Mouse (Mus musculus): Measurements from ENCODE around the gene Zfp704.

DNA sequence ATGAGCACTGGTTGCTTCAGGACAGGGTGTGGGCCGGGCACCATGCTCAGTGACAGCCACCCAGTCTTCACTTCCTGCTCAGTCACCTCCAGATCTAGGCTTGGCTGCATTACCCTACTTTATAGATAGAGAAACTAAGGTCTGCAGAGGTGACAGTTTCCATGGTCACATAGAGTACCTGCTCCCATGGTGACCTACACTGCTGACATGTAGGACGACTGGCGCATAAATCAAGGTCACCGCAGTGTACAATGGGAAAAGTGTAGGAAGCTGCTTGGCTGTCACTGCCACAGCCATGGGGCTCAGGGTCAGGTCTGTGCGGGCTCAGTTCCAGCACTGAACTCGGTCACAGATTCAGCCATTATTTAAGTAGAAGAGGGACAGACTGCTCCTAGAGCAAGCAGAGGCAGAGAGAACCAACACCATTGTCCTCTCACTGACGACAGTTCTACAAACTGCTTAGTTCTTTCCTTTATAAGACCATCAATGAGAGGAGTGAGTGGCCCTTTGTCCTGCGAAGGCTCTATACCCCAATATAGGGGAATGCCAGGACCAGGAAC, 109.8 kb downstream of the Zfp704 start:
- TF ChIP-seq POLR2A (IDR thresholded peaks at IDR 0.05; ENCODE audit: insufficient read length, low read depth): no peak
- TF ChIP-seq USF1 (IDR thresholded peaks at IDR 0.05; ENCODE audit: low read depth): no peak
- no peak for TF ChIP-seq MYOG (IDR thresholded peaks at IDR 0.05; ENCODE audit: control insufficient read depth in 1 of 3, insufficient read depth in 1 of 3, insufficient read length in 2 of 3, low read depth in 2 of 3)
- TF ChIP-seq MAX (IDR thresholded peaks at IDR 0.05; ENCODE audit: low read depth): no peak
- no peak for TF ChIP-seq MYOD1 (IDR thresholded peaks at IDR 0.05; ENCODE audit: control insufficient read depth in 1 of 3, insufficient read length in 2 of 3, low read depth in 2 of 3)
- no peak for TF ChIP-seq REST (IDR thresholded peaks at IDR 0.05; ENCODE audit: insufficient read depth, insufficient read length)
- no peak for TF ChIP-seq E2F4 (IDR thresholded peaks at IDR 0.05; ENCODE audit: insufficient read depth)
- no peak for TF ChIP-seq POLR2AphosphoS2 (IDR thresholded peaks at IDR 0.05; ENCODE audit: insufficient read length, low read depth)
- no peak for TF ChIP-seq CEBPB (IDR thresholded peaks at IDR 0.05; ENCODE audit: insufficient read depth, poor library complexity, severe bottlenecking)
- TF ChIP-seq TCF12 (IDR thresholded peaks at IDR 0.05; ENCODE audit: insufficient read depth, poor library complexity, severe bottlenecking): no peak
- no peak for TF ChIP-seq TCF3 (IDR thresholded peaks at IDR 0.05; ENCODE audit: insufficient read length, low read depth)
- no peak for TF ChIP-seq SRF (IDR thresholded peaks at IDR 0.05; ENCODE audit: control insufficient read depth, insufficient read length, low read depth)
